Mouse (Mus musculus) embryonic facial prominence, embryonic 14.5 days (tissue): Measurements from ENCODE around the gene Foxl1. TPM values are rescaled to one million over a fixed set of nuclear protein-coding genes. Genes with fewer than 3 reads are reported as not detected.

Source experiments
- ATAC-seq: fragments of 200-750 bp; cut with Nextera tagmentation; 2 replicates; pipeline ENCODE4 v1.8.0; 2017; ENCODE audit warnings: low read depth, moderate number of reproducible peaks, moderate TSS enrichment
- DNase-seq: peaks from one replicate; pipeline ENCODE4 v3.0.0-alpha.2; 2015; ENCODE audit warnings: low spot score
- H3K27ac ChIP-seq: fragments of 300-500 bp; sonication (generic); replicated peaks from 2 replicates; pipeline ENCODE4 v1.5.1; 2014; ENCODE audit warnings: low read depth, mild to moderate bottlenecking, low read length, moderate library complexity
- H3K27me3 ChIP-seq: fragments of 300-500 bp; sonication (generic); replicated peaks from 2 replicates; pipeline ENCODE4 v1.6.1; 2014; ENCODE audit warnings: low read length; ENCODE audit not compliant: control insufficient read depth, insufficient read depth
- H3K36me3 ChIP-seq: fragments of 300-500 bp; sonication (generic); 2 replicates; pipeline ENCODE4 v1.6.1; 2014; ENCODE audit warnings: low read length, mixed read lengths; ENCODE audit not compliant: control insufficient read depth, insufficient read depth
- H3K4me1 ChIP-seq: fragments of 300-500 bp; sonication (generic); 2 replicates; pipeline ENCODE4 v1.6.1; 2014; ENCODE audit warnings: antibody characterized with exemption, low read length; ENCODE audit not compliant: control insufficient read depth, insufficient read depth
- H3K4me2 ChIP-seq: fragments of 300-500 bp; sonication (generic); 2 replicates; pipeline ENCODE4 v1.6.1; 2014; ENCODE audit warnings: low read depth, mild to moderate bottlenecking, low read length, moderate library complexity, mixed read lengths
- H3K4me3 ChIP-seq: fragments of 300-500 bp; sonication (generic); 2 replicates; pipeline ENCODE4 v1.5.1; 2014; ENCODE audit warnings: low read depth, mild to moderate bottlenecking, low read length
- H3K9ac ChIP-seq: fragments of 300-500 bp; sonication (generic); 2 replicates; pipeline ENCODE4 v1.6.1; 2014; ENCODE audit warnings: low read depth, mild to moderate bottlenecking, low read length, moderate library complexity, mixed read lengths
- H3K9me3 ChIP-seq: fragments of 300-500 bp; sonication (generic); 2 replicates; pipeline ENCODE4 v1.6.1; 2016; ENCODE audit warnings: low read length; ENCODE audit not compliant: control insufficient read depth
- WGBS: fragments of 180-500 bp; shearing (Covaris S2); extraction: QIAGEN DNeasy Blood & Tissue Kit; methylation state at CpG from one replicate; pipeline ENCODE4 v1.1.7; 2014; 5-methylcytosine and 5-hydroxymethylcytosine counted together
- polyA plus RNA-seq: library from polyadenylated mRNA; unstranded; fragments of >200 nt; fragmentation: Nextera tagmentation; extraction: Ambion mirVana; gene quantifications from 2 replicates; pipeline ENCODE4 v1.2.1, GENCODE M21; 2014

The Foxl1 gene
- polyA plus RNA-seq, 1 experiment from 2014 or later, result 0.32 TPM

GRCm38 (mm10) chr8:121156990-121157491, 29.3 kb downstream of the Foxl1 start:
- DNase-seq (no peak), ATAC-seq (no peak)
- H3K27me3 ChIP-seq, result no peaks in the 10 kb centered on the region
- no peaks in the 10 kb centered on the region for H3K9me3 ChIP-seq
- 85% methylated on average over 7 of the region's 7 CpGs for WGBS
- no peaks in the 10 kb centered on the region for H3K4me1 ChIP-seq
- no peaks in the 10 kb centered on the region for H3K36me3 ChIP-seq
- H3K27ac ChIP-seq, result no peak overlapping the region
- H3K4me2 ChIP-seq, result no peak overlapping the region
- H3K4me3 ChIP-seq, result no peak overlapping the region
- H3K9ac ChIP-seq, result no peak overlapping the region

- WGBS, result 76% methylated on average over 13 of the region's 13 CpGs
Measured at GRCm38 (mm10) chr8:121158812-121159211, 31.1 kb downstream of the Foxl1 start.

GRCm38 (mm10) chr8:121161437-121161836, 33.7 kb downstream of the Foxl1 start:
- no peak overlapping the region for H3K4me2 ChIP-seq
- no peaks in the 10 kb centered on the region for H3K36me3 ChIP-seq
- ATAC-seq, result no peak
- no peaks in the 10 kb centered on the region for H3K27me3 ChIP-seq
- H3K9me3 ChIP-seq, result no peaks in the 10 kb centered on the region
- no peak for DNase-seq
- 80% methylated on average over 5 of the region's 5 CpGs for WGBS
- H3K4me1 ChIP-seq, result no peaks in the 10 kb centered on the region
- no peak overlapping the region for H3K27ac ChIP-seq
- no peak overlapping the region for H3K9ac ChIP-seq
- no peak overlapping the region for H3K4me3 ChIP-seq

More at GRCm38 (mm10) chr8:121158812-121159211, 31.1 kb downstream of the Foxl1 start:
- Histone ChIP-seq H3K4me3 (no peak overlapping the region), H3K9me3 (no peaks in the 10 kb centered on the region), H3K27ac (no peak overlapping the region), H3K36me3 (no peaks in the 10 kb centered on the region), H3K27me3 (no peaks in the 10 kb centered on the region), H3K9ac (no peak overlapping the region), H3K4me2 (no peak overlapping the region), H3K4me1 (no peaks in the 10 kb centered on the region)
- DNase-seq, result no peak
- no peak for ATAC-seq

GRCm38 (mm10) chr8:121162413-121162812, 34.7 kb downstream of the Foxl1 start:
- H3K36me3 ChIP-seq, result no peaks in the 10 kb centered on the region
- ATAC-seq, result no peak
- 68% methylated on average over 4 of the region's 4 CpGs for WGBS

GRCm38 (mm10) chr8:121162906-121163695, 35.4 kb downstream of the Foxl1 start:
- DNase-seq (no peak), ATAC-seq (no peak)
- H3K27ac ChIP-seq, result no peak overlapping the region
- no peaks in the 10 kb centered on the region for H3K36me3 ChIP-seq
- no peaks in the 10 kb centered on the region for H3K9me3 ChIP-seq
- H3K9ac ChIP-seq, result no peak overlapping the region
- no peaks in the 10 kb centered on the region for H3K4me1 ChIP-seq
- H3K4me2 ChIP-seq, result no peak overlapping the region
- WGBS, result 54% methylated on average over 11 of the region's 11 CpGs
- H3K27me3 ChIP-seq, result no peaks in the 10 kb centered on the region
- H3K4me3 ChIP-seq, result no peak overlapping the region

More at GRCm38 (mm10) chr8:121162413-121162812, 34.7 kb downstream of the Foxl1 start:
- H3K9ac ChIP-seq, result no peak overlapping the region
- DNase-seq, result no peak
- no peak overlapping the region for H3K4me2 ChIP-seq
- H3K4me1 ChIP-seq, result no peaks in the 10 kb centered on the region
- no peak overlapping the region for H3K27ac ChIP-seq
- no peaks in the 10 kb centered on the region for H3K27me3 ChIP-seq
- H3K4me3 ChIP-seq, result no peak overlapping the region
- no peaks in the 10 kb centered on the region for H3K9me3 ChIP-seq

GRCm38 (mm10) chr8:121164017-121164469, 36.3 kb downstream of the Foxl1 start:
- peak; percentile 51 for DNase-seq
- Histone ChIP-seq H3K27ac (no peak overlapping the region), H3K4me1 (no peaks in the 10 kb centered on the region), H3K9me3 (no peaks in the 10 kb centered on the region), H3K9ac (no peak overlapping the region), H3K27me3 (no peaks in the 10 kb centered on the region), H3K4me3 (no peak overlapping the region), H3K4me2 (no peak overlapping the region), H3K36me3 (no peaks in the 10 kb centered on the region)
- WGBS, result 47% methylated on average over 8 of the region's 8 CpGs
- peak; percentile 47; the same call in 1 of the 2 replicates for ATAC-seq

GRCm38 (mm10) chr8:121168033-121168432, 40.3 kb downstream of the Foxl1 start:
- 62% methylated on average over 5 of the region's 5 CpGs for WGBS
- no peaks in the 10 kb centered on the region for H3K27me3 ChIP-seq
- ATAC-seq (no peak), DNase-seq (no peak)
- no peaks in the 10 kb centered on the region for H3K9me3 ChIP-seq
- H3K36me3 ChIP-seq, result no peaks in the 10 kb centered on the region
- H3K9ac ChIP-seq, result no peak overlapping the region
- H3K27ac ChIP-seq, result no peak overlapping the region
- H3K4me3 ChIP-seq, result no peak overlapping the region
- no peak overlapping the region for H3K4me2 ChIP-seq
- peaks cover 11% of the 10 kb centered on the region for H3K4me1 ChIP-seq

- WGBS, result 25% methylated on average over 7 of the region's 7 CpGs
- Histone ChIP-seq H3K4me2 (no peak overlapping the region), H3K9me3 (no peaks in the 10 kb centered on the region), H3K27me3 (no peaks in the 10 kb centered on the region), H3K4me3 (no peak overlapping the region), H3K9ac (no peak overlapping the region), H3K27ac (no peak overlapping the region), H3K4me1 (peaks cover 19% of the 10 kb centered on the region), H3K36me3 (no peaks in the 10 kb centered on the region)
- DNase-seq (peak; percentile 19), ATAC-seq (no peak)
Measured at GRCm38 (mm10) chr8:121170116-121170515, 42.4 kb downstream of the Foxl1 start.
